Mouse (Mus musculus): ENCODE data around the gene Cmtm3. TPM values are rescaled to one million over a fixed set of nuclear protein-coding genes. Genes with fewer than 3 reads are reported as not detected.

The Cmtm3 gene
- polyA plus RNA-seq, 1 experiment from 2014 or later = 72.8 TPM

DNA sequence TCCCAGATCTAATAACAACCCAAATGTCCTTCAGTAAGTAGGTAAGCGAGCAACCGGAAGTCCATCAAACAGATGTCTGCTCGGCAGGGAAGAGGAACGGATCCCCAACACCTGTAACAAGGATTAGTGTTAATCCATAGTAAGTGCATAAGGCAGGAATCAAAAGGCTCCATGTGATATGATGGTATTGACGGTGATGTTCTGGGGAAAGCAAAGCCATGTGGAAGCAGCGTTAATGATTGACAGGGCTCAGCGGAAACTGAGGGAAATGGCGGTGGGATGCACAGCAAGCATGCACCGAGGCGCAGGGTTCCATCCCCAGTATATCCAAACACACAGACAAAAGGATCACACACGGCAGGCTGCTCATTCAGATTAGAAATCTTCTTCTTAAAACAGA lies 35.1 kb downstream of the Cmtm3 start:
- DNase-seq (ENCODE audit: low spot score) = no peak
- peaks cover 41% of the 10 kb centered on the region for H3K4me1 ChIP-seq
- no peak overlapping the region for H3K27ac ChIP-seq (replicated peaks)
- H3K9me3 ChIP-seq (replicated peaks) = no peaks in the 10 kb centered on the region
- 77% methylated on average over 11 of the region's 11 CpGs for WGBS
- no peaks in the 10 kb centered on the region for H3K27me3 ChIP-seq (ENCODE audit: low read depth, poor library complexity, severe bottlenecking)
- no peak overlapping the region for H3K4me3 ChIP-seq
- no peaks in the 10 kb centered on the region for H3K36me3 ChIP-seq

DNA sequence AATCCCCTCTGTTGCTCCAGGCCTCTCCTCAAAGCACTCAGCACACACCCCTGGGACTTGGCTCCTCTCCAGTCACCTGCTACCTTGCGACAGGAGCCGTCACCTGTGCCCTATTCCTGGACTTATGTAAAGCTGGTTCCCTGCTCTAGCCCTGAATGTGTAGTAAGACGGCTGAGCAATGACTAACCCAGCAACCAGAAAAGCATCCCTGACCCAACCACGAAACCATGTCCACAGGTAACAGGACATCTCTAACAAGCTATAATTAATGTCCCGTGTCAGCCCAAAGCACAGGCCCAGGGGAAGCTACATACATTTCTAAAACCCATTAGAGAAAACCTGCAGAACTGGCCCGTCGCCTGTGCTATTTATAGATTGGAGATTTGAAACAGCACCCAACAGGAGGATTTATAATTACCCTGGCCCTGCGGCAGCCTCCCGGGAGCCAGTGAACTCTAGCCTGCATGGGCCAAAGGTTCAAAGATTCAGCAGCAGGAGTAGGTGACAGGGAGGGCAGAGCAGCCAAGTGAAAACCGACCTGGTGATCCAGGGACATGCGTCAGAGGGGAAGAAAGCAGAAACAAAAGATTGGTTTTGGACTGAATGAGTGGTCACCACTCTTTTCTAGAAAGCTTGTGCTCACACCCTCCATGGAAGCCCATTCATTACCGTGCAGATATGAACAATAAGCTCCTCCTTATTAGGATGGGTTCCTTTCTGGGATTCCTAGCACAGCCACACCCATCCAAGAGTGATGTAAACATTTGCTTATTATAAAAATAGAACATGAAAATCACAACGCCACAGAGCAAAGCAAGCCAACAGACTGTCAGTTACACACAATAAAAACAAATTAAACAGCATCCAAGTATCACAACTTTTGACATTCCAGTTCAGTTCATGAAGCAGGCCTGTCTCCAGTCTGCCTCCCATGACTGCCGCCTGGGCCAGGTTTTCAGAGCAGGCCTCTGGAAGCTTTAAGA lies 35.9 kb downstream of the Cmtm3 start:
- Histone ChIP-seq H3K4me1 (peaks cover 38% of the 10 kb centered on the region), H3K9me3 (replicated peaks) (no peaks in the 10 kb centered on the region), H3K27ac (replicated peaks) (peak overlapping the region; percentile 59; the same call in 1 of the 2 replicates), H3K36me3 (no peaks in the 10 kb centered on the region), H3K27me3 (ENCODE audit: low read depth, poor library complexity, severe bottlenecking) (no peaks in the 10 kb centered on the region), H3K4me3 (no peak overlapping the region)
- no peak for DNase-seq (ENCODE audit: low spot score)
- WGBS = 67% methylated on average over 14 of the region's 14 CpGs

DNA sequence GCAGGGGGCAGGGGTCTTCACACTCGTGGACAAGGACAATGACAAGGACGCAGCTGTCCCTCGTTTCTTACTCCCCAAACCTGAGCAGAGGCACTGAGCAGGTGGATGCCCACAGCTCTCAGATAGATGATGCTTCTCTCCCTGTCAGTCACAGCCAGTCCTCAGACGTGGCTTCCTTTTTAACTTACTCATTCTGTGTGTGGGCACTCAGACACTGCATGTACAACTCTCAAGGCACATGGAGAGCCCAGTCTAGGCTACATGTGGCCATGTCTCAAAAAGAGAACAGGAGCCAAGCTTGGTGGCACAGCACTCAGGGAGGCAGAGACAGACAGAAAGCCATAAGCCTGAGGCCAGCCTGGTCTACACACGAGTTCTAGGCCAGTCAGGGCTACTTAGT lies 36.7 kb downstream of the Cmtm3 start:
- peak overlapping the region; percentile 59; the same call in 1 of the 2 replicates for H3K27ac ChIP-seq (replicated peaks)
- H3K4me1 ChIP-seq = peaks cover 38% of the 10 kb centered on the region
- no peaks in the 10 kb centered on the region for H3K36me3 ChIP-seq
- 71% methylated on average over 5 of the region's 5 CpGs for WGBS
- H3K9me3 ChIP-seq (replicated peaks) = no peaks in the 10 kb centered on the region
- H3K4me3 ChIP-seq = no peak overlapping the region
- DNase-seq (ENCODE audit: low spot score) = no peak
- H3K27me3 ChIP-seq (ENCODE audit: low read depth, poor library complexity, severe bottlenecking) = no peaks in the 10 kb centered on the region

DNA sequence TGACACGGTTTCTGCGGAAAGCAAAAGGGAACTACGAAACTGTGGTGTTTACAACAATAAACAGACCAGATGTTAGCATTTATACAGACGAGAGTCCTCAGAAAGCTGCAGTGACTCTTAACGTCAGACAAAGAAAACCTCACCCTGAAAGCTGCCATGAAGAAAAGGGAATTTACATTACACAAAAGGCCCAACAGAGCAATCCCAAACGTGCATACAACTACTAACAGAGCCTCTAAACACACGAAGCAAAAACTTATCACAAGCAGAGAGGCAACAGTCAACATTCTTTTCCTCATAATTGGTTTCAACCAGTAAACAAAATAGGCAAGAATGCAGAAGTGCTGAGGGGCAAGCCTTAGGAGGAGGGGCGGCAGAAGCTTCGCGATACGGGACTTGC lies 37.5 kb downstream of the Cmtm3 start:
- Histone ChIP-seq H3K4me1 (peaks cover 44% of the 10 kb centered on the region), H3K27me3 (ENCODE audit: low read depth, poor library complexity, severe bottlenecking) (no peaks in the 10 kb centered on the region), H3K4me3 (no peak overlapping the region), H3K36me3 (no peaks in the 10 kb centered on the region), H3K9me3 (replicated peaks) (no peaks in the 10 kb centered on the region), H3K27ac (replicated peaks) (peak overlapping the region; percentile 63; the same call in 1 of the 2 replicates)
- 51% methylated on average over 11 of the region's 11 CpGs for WGBS
- no peak for DNase-seq (ENCODE audit: low spot score)

DNA sequence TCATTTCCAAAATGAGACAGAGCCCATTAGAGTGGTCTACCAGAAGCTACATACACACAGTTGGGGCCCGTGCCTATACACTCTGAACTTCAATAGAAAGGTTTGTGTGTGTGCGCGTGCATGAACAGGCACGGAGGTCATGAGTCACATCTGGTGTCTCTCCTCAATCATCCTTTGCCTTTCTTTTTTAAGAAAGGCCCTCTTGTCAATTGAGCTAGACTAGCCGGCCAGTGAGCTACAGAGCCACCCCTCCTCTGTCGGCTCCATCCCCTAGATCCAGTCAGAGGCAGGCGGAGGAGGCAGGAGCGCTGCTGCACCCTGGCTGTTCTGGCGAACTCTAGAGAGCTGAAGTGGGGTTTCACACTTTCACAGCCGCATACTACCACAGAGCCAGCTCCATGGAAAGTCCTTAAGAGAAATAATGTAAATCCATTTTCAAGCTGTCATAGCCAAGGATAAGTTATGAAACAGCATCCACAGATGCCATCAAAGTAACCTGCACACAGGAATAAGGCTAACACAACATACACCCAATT lies 40.2 kb downstream of the Cmtm3 start:
- no peak for DNase-seq (ENCODE audit: low spot score)
- Histone ChIP-seq H3K4me1 (peaks cover 59% of the 10 kb centered on the region), H3K27me3 (ENCODE audit: low read depth, poor library complexity, severe bottlenecking) (no peaks in the 10 kb centered on the region), H3K9me3 (replicated peaks) (no peaks in the 10 kb centered on the region), H3K36me3 (no peaks in the 10 kb centered on the region), H3K4me3 (no peak overlapping the region), H3K27ac (replicated peaks) (no peak overlapping the region)
- 54% methylated on average over 10 of the region's 10 CpGs for WGBS

DNA sequence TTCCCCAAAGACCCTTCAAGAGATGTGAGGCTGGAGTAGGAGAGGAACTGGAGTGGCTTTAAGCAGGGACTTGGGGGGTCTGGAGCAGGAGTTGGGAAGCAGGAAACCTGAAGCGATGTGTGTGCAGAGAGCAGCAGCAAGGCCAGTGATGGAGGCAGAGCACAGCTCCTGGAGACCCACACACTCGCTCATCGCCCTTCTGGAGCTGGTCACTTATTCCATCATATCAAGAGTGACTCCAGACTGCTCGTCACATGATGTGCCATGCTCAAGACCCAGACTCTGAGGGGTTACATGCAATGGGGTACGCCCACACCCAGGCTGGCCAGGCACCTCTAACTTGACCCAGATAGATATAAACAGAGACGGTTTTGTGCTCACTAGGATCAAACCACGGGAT lies 41.1 kb downstream of the Cmtm3 start:
- Histone ChIP-seq H3K27ac (replicated peaks) (no peak overlapping the region), H3K4me1 (peaks cover 53% of the 10 kb centered on the region), H3K27me3 (ENCODE audit: low read depth, poor library complexity, severe bottlenecking) (no peaks in the 10 kb centered on the region), H3K9me3 (replicated peaks) (no peaks in the 10 kb centered on the region), H3K36me3 (no peaks in the 10 kb centered on the region), H3K4me3 (no peak overlapping the region)
- DNase-seq (ENCODE audit: low spot score) = no peak
- 94% methylated on average over 7 of the region's 7 CpGs for WGBS

DNA sequence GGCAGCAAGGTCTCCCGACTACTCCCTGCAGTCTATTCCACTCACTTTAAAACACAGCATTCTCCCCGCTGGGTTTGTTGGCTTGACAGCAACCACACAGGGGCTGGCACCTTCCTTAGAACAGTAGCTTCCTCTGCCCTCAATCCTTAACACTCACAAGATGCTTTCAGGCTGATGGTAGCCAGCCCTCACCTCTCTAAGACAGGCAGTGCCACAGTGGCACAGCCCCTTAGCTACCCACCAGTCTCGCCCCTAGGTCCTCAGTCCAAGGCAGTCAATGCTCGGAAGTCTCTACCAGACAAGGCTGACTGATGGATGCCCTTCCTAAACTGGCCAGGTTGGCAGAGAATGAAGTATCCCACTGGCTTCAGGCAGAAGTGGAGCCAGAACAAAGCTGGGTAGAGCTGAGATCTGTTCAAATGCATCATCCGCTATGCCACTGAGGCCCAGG lies 41.8 kb downstream of the Cmtm3 start:
- H3K36me3 ChIP-seq = no peaks in the 10 kb centered on the region
- DNase-seq (ENCODE audit: low spot score) = no peak
- H3K27me3 ChIP-seq (ENCODE audit: low read depth, poor library complexity, severe bottlenecking) = no peaks in the 10 kb centered on the region
- no peak overlapping the region for H3K4me3 ChIP-seq
- WGBS = 85% methylated on average over 5 of the region's 5 CpGs
- no peaks in the 10 kb centered on the region for H3K9me3 ChIP-seq (replicated peaks)
- H3K4me1 ChIP-seq = peaks cover 53% of the 10 kb centered on the region
- H3K27ac ChIP-seq (replicated peaks) = no peak overlapping the region

DNA sequence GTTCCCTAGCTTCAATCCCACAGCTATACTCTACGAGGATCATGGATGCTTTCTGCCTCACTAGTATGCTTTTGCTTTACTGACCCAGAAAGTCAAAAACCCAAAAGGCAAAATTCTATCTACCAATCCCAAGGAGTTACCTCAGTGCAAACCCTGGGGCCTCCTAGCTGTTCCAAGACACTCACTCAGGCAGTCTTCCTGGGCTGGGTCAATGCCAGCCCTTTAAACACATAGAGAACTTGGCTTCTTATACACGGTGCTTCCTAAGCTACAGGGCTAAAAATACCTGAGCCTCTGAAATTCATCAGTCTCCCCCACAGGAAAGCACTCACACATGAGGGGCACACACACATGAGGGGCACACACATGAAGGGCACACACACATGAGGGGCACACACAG lies 44.1 kb downstream of the Cmtm3 start:
- Histone ChIP-seq H3K36me3 (no peaks in the 10 kb centered on the region), H3K27ac (replicated peaks) (no peak overlapping the region), H3K27me3 (ENCODE audit: low read depth, poor library complexity, severe bottlenecking) (no peaks in the 10 kb centered on the region), H3K9me3 (replicated peaks) (no peaks in the 10 kb centered on the region), H3K4me3 (no peak overlapping the region), H3K4me1 (peaks cover 66% of the 10 kb centered on the region)
- 84% methylated on average over 2 of the region's 2 CpGs for WGBS
- DNase-seq (ENCODE audit: low spot score) = no peak

DNA sequence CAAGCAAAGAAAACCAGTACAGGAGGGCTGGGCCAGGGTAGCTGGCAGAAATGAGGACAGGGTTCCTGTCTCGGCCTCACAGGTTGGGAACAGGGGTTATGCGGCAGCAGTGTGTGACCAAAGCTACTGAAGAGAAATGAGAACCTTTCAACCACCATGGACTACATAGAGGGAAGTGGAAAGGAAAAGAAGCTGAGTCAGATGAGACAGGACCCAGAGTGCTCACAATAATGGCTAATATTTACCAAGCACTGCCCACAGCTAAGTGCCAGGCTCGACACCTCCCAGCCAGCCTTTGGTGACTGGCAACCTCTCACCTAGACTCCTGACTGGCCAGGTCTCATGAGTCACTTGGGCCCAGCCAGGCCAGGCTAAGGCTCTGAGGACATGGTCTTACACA lies 44.8 kb downstream of the Cmtm3 start:
- H3K9me3 ChIP-seq (replicated peaks) = no peaks in the 10 kb centered on the region
- no peaks in the 10 kb centered on the region for H3K27me3 ChIP-seq (ENCODE audit: low read depth, poor library complexity, severe bottlenecking)
- WGBS = 69% methylated on average over 3 of the region's 3 CpGs
- H3K36me3 ChIP-seq = no peaks in the 10 kb centered on the region
- DNase-seq (ENCODE audit: low spot score) = no peak
- H3K27ac ChIP-seq (replicated peaks) = no peak overlapping the region; the same call in 1 of the 2 replicates
- no peak overlapping the region for H3K4me3 ChIP-seq
- H3K4me1 ChIP-seq = peaks cover 66% of the 10 kb centered on the region

DNA sequence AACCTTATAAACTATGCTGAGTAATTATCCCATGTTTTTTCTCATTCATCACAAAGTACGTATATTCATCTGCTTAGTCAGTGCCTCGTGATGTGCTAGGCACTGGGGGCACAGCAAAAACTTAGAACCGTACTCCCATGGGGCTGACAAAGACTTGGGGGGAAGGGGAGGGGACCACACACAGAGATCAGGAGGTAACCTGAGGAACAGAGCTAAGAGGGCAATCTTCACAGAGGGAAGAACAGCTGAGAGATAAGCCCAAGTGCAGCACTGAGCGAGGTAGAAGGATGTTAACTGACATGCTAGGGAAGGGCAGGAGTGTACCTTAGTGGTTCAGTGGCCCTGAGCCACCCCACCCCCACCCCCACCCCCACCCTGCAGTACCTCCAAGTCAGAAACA lies 47.5 kb downstream of the Cmtm3 start:
- H3K4me1 ChIP-seq = peaks cover 55% of the 10 kb centered on the region
- no peaks in the 10 kb centered on the region for H3K9me3 ChIP-seq (replicated peaks)
- WGBS = 9% methylated on average over 4 of the region's 4 CpGs
- 0 out of 2 replicates have a peak overlapping the region, but pooled peaks have one; percentile 38 for H3K27ac ChIP-seq (replicated peaks)
- H3K4me3 ChIP-seq = no peak overlapping the region
- H3K27me3 ChIP-seq (ENCODE audit: low read depth, poor library complexity, severe bottlenecking) = no peaks in the 10 kb centered on the region
- no peaks in the 10 kb centered on the region for H3K36me3 ChIP-seq
- DNase-seq (ENCODE audit: low spot score) = no peak

DNA sequence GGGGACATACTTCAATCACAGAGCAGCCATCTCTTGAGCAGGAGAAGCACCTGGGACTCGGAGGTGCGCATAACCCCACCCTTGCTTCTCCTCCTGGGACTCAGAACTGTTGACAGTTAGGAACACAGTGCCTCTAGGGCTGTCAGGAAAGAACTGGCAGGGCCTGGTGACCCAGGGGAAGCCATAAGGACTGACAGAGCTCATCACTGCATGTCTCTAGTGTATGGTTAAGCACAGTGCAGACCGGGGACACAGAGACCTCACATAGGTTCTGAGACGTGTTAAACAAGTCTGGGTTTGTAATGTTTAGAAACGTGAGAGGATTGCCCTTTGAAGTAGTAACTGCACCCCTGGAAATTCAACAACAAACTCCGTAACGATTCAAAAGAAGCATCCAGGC lies 48.3 kb downstream of the Cmtm3 start:
- 65% methylated on average over 7 of the region's 7 CpGs for WGBS
- Histone ChIP-seq H3K36me3 (no peaks in the 10 kb centered on the region), H3K4me1 (peaks cover 48% of the 10 kb centered on the region), H3K27me3 (ENCODE audit: low read depth, poor library complexity, severe bottlenecking) (no peaks in the 10 kb centered on the region), H3K9me3 (replicated peaks) (no peaks in the 10 kb centered on the region), H3K27ac (replicated peaks) (no peak overlapping the region), H3K4me3 (no peak overlapping the region)
- DNase-seq (ENCODE audit: low spot score) = no peak

DNA sequence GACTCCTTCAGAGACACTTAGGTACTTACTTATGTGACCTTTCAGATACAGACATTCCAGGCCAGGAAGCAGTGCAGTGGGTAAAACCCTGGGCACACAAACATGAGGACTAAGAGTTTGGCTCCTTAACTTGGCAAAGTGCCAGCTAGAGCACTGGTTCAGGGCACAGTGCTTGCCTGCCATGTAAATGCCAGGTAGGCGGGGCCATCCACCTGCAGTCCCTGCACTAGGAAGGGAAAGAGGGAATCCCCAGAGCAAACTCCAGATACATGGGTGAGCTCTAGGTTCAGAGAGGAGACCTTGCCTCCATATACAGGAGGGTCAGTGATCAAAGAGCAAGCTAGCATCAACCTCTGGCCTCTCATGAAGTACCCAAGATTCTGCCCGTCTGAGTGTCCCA lies 48.8 kb downstream of the Cmtm3 start:
- DNase-seq (ENCODE audit: low spot score) = no peak
- Histone ChIP-seq H3K4me1 (peaks cover 45% of the 10 kb centered on the region), H3K27ac (replicated peaks) (no peak overlapping the region), H3K4me3 (no peak overlapping the region), H3K9me3 (replicated peaks) (no peaks in the 10 kb centered on the region), H3K27me3 (ENCODE audit: low read depth, poor library complexity, severe bottlenecking) (no peaks in the 10 kb centered on the region), H3K36me3 (no peaks in the 10 kb centered on the region)
- 90% methylated on average over 2 of the region's 2 CpGs for WGBS

DNA sequence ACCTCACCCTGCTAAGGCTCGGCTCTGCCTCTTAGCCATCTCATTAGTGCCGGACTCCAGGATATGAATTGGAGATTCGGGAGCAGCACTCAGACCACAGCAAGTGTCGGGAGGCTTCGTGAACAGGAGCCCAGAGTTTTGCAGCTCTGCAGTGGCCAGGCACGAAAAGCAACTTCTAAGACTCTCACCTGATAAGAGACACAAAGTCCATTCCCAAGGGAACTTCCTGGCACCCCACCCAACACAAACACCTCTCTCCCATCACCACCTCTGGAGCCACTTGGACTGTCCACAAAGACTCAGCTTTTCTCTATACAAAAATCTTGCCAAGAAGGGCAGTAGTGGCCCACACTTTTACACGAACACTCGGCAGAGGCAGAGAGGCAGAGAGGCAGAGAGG lies 51.0 kb downstream of the Cmtm3 start:
- Histone ChIP-seq H3K27ac (replicated peaks) (no peak overlapping the region), H3K27me3 (ENCODE audit: low read depth, poor library complexity, severe bottlenecking) (no peaks in the 10 kb centered on the region; the same call in 1 of the 2 replicates), H3K9me3 (replicated peaks) (no peaks in the 10 kb centered on the region), H3K4me1 (peaks cover 49% of the 10 kb centered on the region), H3K4me3 (no peak overlapping the region), H3K36me3 (no peaks in the 10 kb centered on the region)
- WGBS = 89% methylated on average over 8 of the region's 8 CpGs
- no peak for DNase-seq (ENCODE audit: low spot score)

All from midbrain, embryonic 10.5 days (tissue).